Mouse (Mus musculus): ENCODE results near the gene Nek3. TPM values are rescaled to one million over a fixed set of nuclear protein-coding genes. Genes with fewer than 3 reads are reported as not detected.

Gene Nek3
- total RNA-seq (2015; ENCODE audit: low replicate concordance) (4.4 and 7.1 TPM in 2 replicates), total RNA-seq (2017; ENCODE audit: low replicate concordance) (5.9 and 7.7 TPM in 2 replicates)

GRCm38 (mm10) chr8:22166080-22166603 is at the start of gene Nek3:
Gene Nek3, minus strand, starts transcription at chr8:22166435.
- peak; percentile 94 for ATAC-seq (replicated peaks; ENCODE audit: low FRiP score, poor library complexity, severe bottlenecking)

- ATAC-seq (replicated peaks; ENCODE audit: low FRiP score, poor library complexity, severe bottlenecking) = no peak
Observed at GRCm38 (mm10) chr8:22214826-22215225, 48.6 kb upstream of the Nek3 start.

GRCm38 (mm10) chr8:22209012-22209411 is 42.8 kb upstream of the Nek3 start:
- no peak for ATAC-seq (replicated peaks; ENCODE audit: low FRiP score, poor library complexity, severe bottlenecking)

GRCm38 (mm10) chr8:22207535-22207934 is 41.3 kb upstream of the Nek3 start:
- no peak for ATAC-seq (replicated peaks; ENCODE audit: low FRiP score, poor library complexity, severe bottlenecking)

GRCm38 (mm10) chr8:22199481-22199880 is 33.2 kb upstream of the Nek3 start:
- ATAC-seq (replicated peaks; ENCODE audit: low FRiP score, poor library complexity, severe bottlenecking) = peak; percentile 46; the same call in 1 of the 2 replicates

- ATAC-seq (replicated peaks; ENCODE audit: low FRiP score, poor library complexity, severe bottlenecking) = no peak
Observed at GRCm38 (mm10) chr8:22197914-22198313, 31.7 kb upstream of the Nek3 start.

- ATAC-seq (replicated peaks; ENCODE audit: low FRiP score, poor library complexity, severe bottlenecking) = peak; percentile 63
Observed at GRCm38 (mm10) chr8:22193432-22194010, 27.3 kb upstream of the Nek3 start.

- peak; percentile 92 for ATAC-seq (replicated peaks; ENCODE audit: low FRiP score, poor library complexity, severe bottlenecking)
Observed at GRCm38 (mm10) chr8:22192660-22193431, 26.6 kb upstream of the Nek3 start, which contains the start of gene Vps36. Gene Vps36, plus strand, starts transcription at chr8:22192809.

- peak; percentile 91 for ATAC-seq (replicated peaks; ENCODE audit: low FRiP score, poor library complexity, severe bottlenecking)
Observed at GRCm38 (mm10) chr8:22185431-22186397, 19.5 kb upstream of the Nek3 start, which contains the start of gene Ckap2. Gene Ckap2, minus strand, starts transcription at chr8:22185819.

GRCm38 (mm10) chr8:22184884-22185283 is 18.6 kb upstream of the Nek3 start:
- peak; percentile 90 for ATAC-seq (replicated peaks; ENCODE audit: low FRiP score, poor library complexity, severe bottlenecking)

GRCm38 (mm10) chr8:22175966-22176365 is 9.7 kb upstream of the Nek3 start:
- ATAC-seq (replicated peaks; ENCODE audit: low FRiP score, poor library complexity, severe bottlenecking) = no peak

GRCm38 (mm10) chr8:22169167-22169566 is 2.9 kb upstream of the Nek3 start:
- ATAC-seq (replicated peaks; ENCODE audit: low FRiP score, poor library complexity, severe bottlenecking) = no peak

GRCm38 (mm10) chr8:22165251-22166079 is 770 bp downstream of the Nek3 start:
- ATAC-seq (replicated peaks; ENCODE audit: low FRiP score, poor library complexity, severe bottlenecking) = peak; percentile 40

GRCm38 (mm10) chr8:22164431-22164830 is 1.8 kb downstream of the Nek3 start:
- ATAC-seq (replicated peaks; ENCODE audit: low FRiP score, poor library complexity, severe bottlenecking) = no peak

- ATAC-seq (replicated peaks; ENCODE audit: low FRiP score, poor library complexity, severe bottlenecking) = no peak
Observed at GRCm38 (mm10) chr8:22162206-22162605, 4.0 kb downstream of the Nek3 start.

- no peak for ATAC-seq (replicated peaks; ENCODE audit: low FRiP score, poor library complexity, severe bottlenecking)
Observed at GRCm38 (mm10) chr8:22150345-22150663, 15.9 kb downstream of the Nek3 start.

GRCm38 (mm10) chr8:22149643-22150344 is 16.4 kb downstream of the Nek3 start:
- no peak for ATAC-seq (replicated peaks; ENCODE audit: low FRiP score, poor library complexity, severe bottlenecking)

- ATAC-seq (replicated peaks; ENCODE audit: low FRiP score, poor library complexity, severe bottlenecking) = no peak
Observed at GRCm38 (mm10) chr8:22148367-22148740, 17.9 kb downstream of the Nek3 start.
